Mouse (Mus musculus) lung, adult 2 months (tissue): ENCODE results near the gene Klhl25. TPM values are rescaled to one million over a fixed set of nuclear protein-coding genes. Genes with fewer than 3 reads are reported as not detected.
A peak's percentile ranks its signal among the peaks of the same experiment; 100 is the strongest.
"Not testable (repeated sequence)": the region's sequence is repeated elsewhere in the genome, so short reads cannot be mapped to it uniquely, and the experiment has no call there.

Experiments
- DNase-seq: peaks from one replicate; pipeline ENCODE4 v3.0.0; 2022
- H3K4me1 ChIP-seq: fragments of 200-500 bp; 2 replicates; pipeline ENCODE4 v1.6.1; 2011; ENCODE audit warnings: low read length; ENCODE audit not compliant: control insufficient read depth, insufficient read depth
- H3K4me3 ChIP-seq: fragments of 200-500 bp; replicated peaks from 2 replicates; pipeline ENCODE3; 2011; ENCODE audit warnings: low read depth, mild to moderate bottlenecking, control low read depth, low read length; ENCODE audit errors: extremely low read depth
- CTCF ChIP-seq: fragments of 200-500 bp; IDR thresholded peaks from 2 replicates; pipeline ENCODE4 v1.5.1; 2011; ENCODE audit warnings: mild to moderate bottlenecking, low read length, control low read depth; ENCODE audit not compliant: insufficient read depth
- POLR2A ChIP-seq: fragments of 200-500 bp; IDR thresholded peaks from 2 replicates; pipeline ENCODE4 v1.6.1; 2011; ENCODE audit warnings: low read depth, mild to moderate bottlenecking, control low read depth, low read length, borderline replicate concordance; ENCODE audit errors: extremely low read depth
- WGBS: fragments of 180-500 bp; shearing (Covaris S2); methylation state at CpG from one replicate; pipeline ENCODE4 v1.1.7; 2018; 5-methylcytosine and 5-hydroxymethylcytosine counted together
- polyA plus RNA-seq: library from polyadenylated mRNA; depleted of rRNA; stranded (reverse); fragments of >200 nt; gene quantifications from 2 replicates; pipeline ENCODE4 v1.2.3, GENCODE M21; 2012

Klhl25 gene
- polyA plus RNA-seq, 1 experiment, result 26.5 TPM

DNA sequence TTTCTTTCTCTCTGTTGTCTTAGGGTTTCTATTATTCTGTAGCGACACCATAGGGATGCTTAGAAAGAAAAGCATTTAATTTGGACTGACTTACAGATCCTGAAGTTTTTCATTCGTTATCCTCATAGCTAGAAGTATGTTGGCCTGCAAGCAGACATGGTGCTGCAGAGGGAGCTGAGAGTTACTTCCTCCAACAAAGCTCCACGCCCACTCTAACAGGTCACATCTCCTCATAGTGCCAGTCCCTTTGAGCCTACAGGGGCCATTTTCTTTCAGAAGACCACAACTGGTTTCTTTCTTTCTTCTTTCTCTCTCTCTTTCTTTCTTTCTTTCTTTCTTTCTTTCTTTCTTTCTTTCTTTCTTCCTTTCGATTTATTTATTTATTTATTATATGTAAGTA lies 8.0 kb upstream of the Klhl25 start:
- TF ChIP-seq POLR2A, result no peak
- no peak for TF ChIP-seq CTCF
- DNase-seq, result no peak
- 74% methylated on average over 4 of the region's 4 CpGs for WGBS
- H3K4me1 ChIP-seq, result no peaks in the 10 kb centered on the region
- H3K4me3 ChIP-seq, result no peak overlapping the region

DNA sequence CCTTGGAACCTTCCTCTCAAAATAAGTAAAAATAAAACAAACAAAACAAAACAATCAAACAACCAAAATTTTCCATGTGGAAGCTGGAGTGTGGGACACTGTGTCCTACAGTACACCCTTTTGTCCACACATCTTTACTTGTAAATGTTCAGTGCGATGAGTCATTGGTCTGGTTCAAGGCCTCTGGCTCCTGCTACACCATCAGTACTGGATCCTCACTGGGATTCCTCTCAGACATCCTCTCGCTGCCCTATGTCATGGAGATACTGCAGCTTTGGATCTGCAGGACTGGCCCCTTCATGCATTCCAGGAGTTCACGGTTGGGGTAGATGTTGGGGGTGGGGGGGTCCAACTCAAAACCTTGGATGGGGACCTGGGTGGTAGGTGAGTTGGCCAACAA lies 5.8 kb upstream of the Klhl25 start:
- WGBS, result 88% methylated on average over 3 of the region's 3 CpGs
- TF ChIP-seq CTCF, result no peak
- TF ChIP-seq POLR2A, result no peak
- DNase-seq, result no peak
- H3K4me1 ChIP-seq, result no peaks in the 10 kb centered on the region
- no peak overlapping the region for H3K4me3 ChIP-seq

GRCm38 (mm10) chr7:75845936-75846335 lies 2.2 kb upstream of the Klhl25 start:
- no peak overlapping the region for H3K4me3 ChIP-seq
- DNase-seq, result no peak
- TF ChIP-seq POLR2A (no peak), CTCF (no peak)
- 89% methylated on average over 1 of the region's 1 CpGs for WGBS
- peaks cover 7% of the 10 kb centered on the region; the same call in 1 of the 2 replicates for H3K4me1 ChIP-seq

DNA sequence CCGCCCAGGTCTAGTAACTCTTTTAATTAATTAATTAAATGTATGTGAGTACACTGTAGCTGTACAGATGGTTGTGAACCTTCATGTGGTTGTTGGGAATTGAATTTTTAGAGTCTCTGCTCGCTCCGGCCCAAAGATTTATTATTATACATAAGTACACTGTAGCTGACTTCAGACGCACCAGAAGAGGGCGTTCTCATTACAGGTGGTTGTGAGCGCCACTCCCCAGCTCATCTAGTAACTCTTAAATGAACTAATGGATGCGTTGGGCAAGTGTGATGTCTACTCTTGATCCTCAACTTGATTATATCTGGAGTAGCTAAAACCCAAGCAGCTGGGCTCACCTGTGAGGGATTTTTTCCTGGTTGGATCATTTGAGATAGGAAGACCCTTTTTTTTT lies 1.2 kb upstream of the Klhl25 start:
- TF ChIP-seq POLR2A, result no peak
- TF ChIP-seq CTCF, result no peak
- 56% methylated on average over 7 of the region's 7 CpGs for WGBS

GRCm38 (mm10) chr7:75847489-75847888 lies 621 bp upstream of the Klhl25 start:
- no peak for DNase-seq
- 10% methylated on average over 6 of the region's 6 CpGs for WGBS
- Histone ChIP-seq H3K4me3 (no peak overlapping the region), H3K4me1 (peaks cover 9% of the 10 kb centered on the region)
- TF ChIP-seq POLR2A, result no peak
- TF ChIP-seq CTCF, result no peak

More for the DNA sequence above, 1.2 kb upstream of the Klhl25 start:
- no peak overlapping the region for H3K4me3 ChIP-seq
- peaks cover 9% of the 10 kb centered on the region; the same call in 1 of the 2 replicates for H3K4me1 ChIP-seq
- DNase-seq, result no peak

DNA sequence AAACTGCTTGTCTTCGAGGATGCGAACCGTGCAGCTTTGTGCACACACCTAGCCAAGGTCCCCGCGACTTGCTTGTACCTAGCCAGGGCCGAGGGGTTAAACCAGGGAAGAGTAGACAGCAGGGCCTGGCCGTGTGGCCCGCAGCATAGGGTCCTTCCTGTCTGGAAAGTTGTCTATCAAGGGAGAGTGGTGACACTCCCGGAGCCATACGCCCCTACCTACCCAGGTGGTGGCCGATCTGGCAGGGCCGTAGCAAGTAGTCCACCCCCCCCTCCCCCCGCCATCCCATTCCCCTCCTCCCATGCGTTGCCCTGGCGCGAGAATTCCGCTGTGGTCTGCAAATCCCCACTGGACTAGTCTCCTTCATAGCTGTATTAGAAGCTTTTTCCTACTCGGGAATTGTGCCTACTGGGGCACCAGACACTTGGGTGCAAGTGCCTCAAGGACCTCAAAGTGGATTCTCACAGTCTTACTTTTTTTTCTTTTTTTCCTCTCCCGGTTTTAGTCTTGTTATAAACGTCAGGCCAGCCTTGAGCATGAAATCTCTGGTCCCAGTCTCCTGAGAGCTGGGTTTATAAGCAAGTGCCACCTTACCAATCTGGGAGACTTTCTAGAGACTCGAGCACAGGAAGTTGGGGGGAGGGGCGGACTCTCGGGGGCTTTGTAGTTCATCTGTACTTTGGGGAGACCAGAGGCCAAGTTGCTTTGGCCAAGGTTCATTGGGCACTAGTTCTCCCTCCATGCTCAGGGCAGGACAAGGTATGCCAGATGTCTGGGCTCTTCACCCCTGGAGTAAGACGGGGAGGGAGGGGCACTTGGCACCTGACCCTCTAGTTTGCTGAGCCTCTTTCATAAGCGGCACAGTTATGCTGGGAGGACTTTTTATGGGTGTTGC lies 913 bp downstream of the Klhl25 start:
- H3K4me1 ChIP-seq, result peaks cover 12% of the 10 kb centered on the region
- TF ChIP-seq POLR2A (no peak), CTCF (no peak)
- under 1% methylated on average over 25 of the region's 25 CpGs for WGBS
- DNase-seq, result peak; percentile 56
- peak overlapping the region; percentile 96 for H3K4me3 ChIP-seq

GRCm38 (mm10) chr7:75850396-75850795 lies 2.3 kb downstream of the Klhl25 start:
- H3K4me3 ChIP-seq, DNase-seq: not testable (repeated sequence)
- H3K4me1 ChIP-seq, result peaks cover 23% of the 10 kb centered on the region
- 80% methylated on average over 1 of the region's 3 CpGs for WGBS

- peaks cover 27% of the 10 kb centered on the region for H3K4me1 ChIP-seq
- TF ChIP-seq POLR2A (no peak), CTCF (no peak)
- 86% methylated on average over 10 of the region's 10 CpGs for WGBS
These were observed 3.2 kb downstream of the Klhl25 start for GRCm38 (mm10) chr7:75851290-75851689.

DNA sequence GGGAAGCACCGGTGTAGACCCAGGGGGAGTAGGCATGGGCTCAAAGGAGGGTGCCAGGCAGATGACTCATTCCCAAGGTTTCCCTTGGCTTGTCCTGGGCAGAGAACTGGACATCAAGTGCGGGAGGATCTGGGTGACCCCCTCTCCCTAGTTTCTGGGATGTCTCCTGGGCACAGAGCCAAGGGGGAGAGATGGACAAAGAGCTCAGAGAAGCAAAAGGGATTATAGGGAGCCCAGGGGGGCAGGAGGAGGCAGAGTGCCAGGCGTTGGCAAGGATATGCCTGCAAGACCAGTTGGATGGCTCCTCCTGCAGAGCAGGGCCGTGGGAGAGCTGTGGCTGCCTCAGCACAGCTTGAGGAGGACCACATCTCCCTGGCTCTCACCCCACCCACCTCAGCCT lies 4.3 kb downstream of the Klhl25 start:
- TF ChIP-seq POLR2A, result no peak
- whole genome bisulfite sequencing, result 38% methylated on average over 4 of the region's 4 CpGs
- Histone ChIP-seq H3K4me3 (no peak overlapping the region), H3K4me1 (peaks cover 27% of the 10 kb centered on the region)
- no peak for DNase-seq

More at GRCm38 (mm10) chr7:75851290-75851689, 3.2 kb downstream of the Klhl25 start:
- DNase-seq, result no peak
- H3K4me3 ChIP-seq, result no peak overlapping the region

- TF ChIP-seq CTCF (no peak), POLR2A (no peak)
- Histone ChIP-seq H3K4me3 (no peak overlapping the region), H3K4me1 (peaks cover 27% of the 10 kb centered on the region)
- WGBS, result 69% methylated on average over 8 of the region's 8 CpGs
- no peak for DNase-seq
These were observed 5.2 kb downstream of the Klhl25 start for GRCm38 (mm10) chr7:75853171-75853830.
